Mouse (Mus musculus) myocyte (in vitro differentiated cells): ENCODE results near the gene Slc35a5.

Source experiments
- MAX ChIP-seq: IDR thresholded peaks from one replicate; pipeline ENCODE4 v1.6.1; 2011; ENCODE audit warnings: low read depth, mild to moderate bottlenecking, control low read depth
- MYOD1 ChIP-seq, 3 experiments: IDR thresholded peaks; one replicate each; pipeline ENCODE4 v1.6.1; 2011; ENCODE audit warnings: control low read depth in 2 of 3, low read depth in 2 of 3, mild to moderate bottlenecking in 2 of 3, moderate library complexity in 1 of 3; ENCODE audit not compliant: insufficient read length in 2 of 3, control insufficient read depth in 1 of 3
- POLR2A ChIP-seq: IDR thresholded peaks from one replicate; pipeline ENCODE4 v1.6.1; 2011; ENCODE audit warnings: low read depth, mild to moderate bottlenecking, control low read depth, moderate library complexity; ENCODE audit not compliant: insufficient read length
- POLR2AphosphoS2 ChIP-seq: IDR thresholded peaks from one replicate; pipeline ENCODE4 v1.6.1; 2011; ENCODE audit warnings: low read depth, control low read depth; ENCODE audit not compliant: insufficient read length
- SRF ChIP-seq: IDR thresholded peaks from one replicate; pipeline ENCODE4 v1.6.1; 2011; ENCODE audit warnings: low read depth; ENCODE audit not compliant: control insufficient read depth, insufficient read length
- TCF3 ChIP-seq: IDR thresholded peaks from one replicate; pipeline ENCODE4 v1.6.1; 2011; ENCODE audit warnings: low read depth, control low read depth; ENCODE audit not compliant: insufficient read length

GRCm38 (mm10) chr16:45094136-45094756 lies 64.3 kb downstream of the Slc35a5 start:
- TF ChIP-seq POLR2A = no peak
- peak in 1 of 3 experiments; percentile 5 for TF ChIP-seq MYOD1 (IDR thresholded peaks at IDR 0.05; ENCODE audit: control insufficient read depth in 1 of 3, insufficient read length in 2 of 3, low read depth in 2 of 3)
- TF ChIP-seq MAX = no peak
- no peak for TF ChIP-seq SRF
- TF ChIP-seq POLR2AphosphoS2 = no peak
- no peak for TF ChIP-seq TCF3
